Mouse (Mus musculus): ENCODE data around the gene Znhit1. TPM values are rescaled to one million over a fixed set of nuclear protein-coding genes. Genes with fewer than 3 reads are reported as not detected.
"Not testable (repeated sequence)": the region's sequence is repeated elsewhere in the genome, so short reads cannot be mapped to it uniquely, and the experiment has no call there.

The Znhit1 gene
- polyA plus RNA-seq, 1 experiment, result 308 TPM

DNA sequence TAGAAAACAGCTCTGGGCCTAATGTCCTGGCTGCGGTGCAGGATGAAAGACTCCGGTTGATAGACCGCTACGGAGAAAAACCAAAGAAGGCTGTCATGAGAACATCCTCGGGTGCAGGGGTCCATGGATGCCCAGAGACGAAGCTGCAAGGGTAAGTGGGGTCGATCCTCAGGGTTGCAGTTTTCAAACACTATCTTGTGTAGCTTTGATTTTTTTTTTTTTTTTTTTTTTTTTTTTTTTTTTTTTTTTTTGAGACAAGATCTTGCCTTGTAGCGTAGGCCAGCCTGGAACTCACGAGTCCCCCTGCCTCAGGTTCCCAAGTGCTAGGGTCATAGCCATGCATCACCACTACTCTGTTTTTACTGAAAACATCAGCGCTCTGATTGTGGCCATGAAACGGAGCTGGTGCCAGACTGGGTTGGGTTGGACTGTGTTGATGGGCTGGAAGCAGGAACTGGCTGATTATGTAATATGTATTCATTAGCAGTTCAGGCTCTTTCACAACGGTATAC lies 34.3 kb downstream of the Znhit1 start:
- peaks cover 3% of the 10 kb centered on the region for H3K4me1 ChIP-seq (ENCODE audit: control insufficient read depth, insufficient read depth, low read length)
- H3K27ac ChIP-seq (ENCODE audit: control insufficient read depth, insufficient read depth, low read depth, low read length), result peak overlapping the region; percentile 95

GRCm38 (mm10) chr5:136953015-136953414 lies 34.8 kb downstream of the Znhit1 start, which contains the start of gene Fis1:
TSS of gene Fis1 (plus strand) at chr5:136953275.
- H3K27ac ChIP-seq (ENCODE audit: control insufficient read depth, insufficient read depth, low read depth, low read length), result peak within 1 kb of the TSS; percentile 95
- TF ChIP-seq POLR2A (IDR thresholded peaks at IDR 0.05; ENCODE audit: control insufficient read depth, low read depth, low read length) (peak; percentile 69), CTCF (IDR thresholded peaks at IDR 0.05; ENCODE audit: control insufficient read depth, insufficient read depth, insufficient replicate concordance, low read depth, low read length) (no peak)

More for the DNA sequence above, 34.3 kb downstream of the Znhit1 start:
- no peak for TF ChIP-seq CTCF (IDR thresholded peaks at IDR 0.05; ENCODE audit: control insufficient read depth, insufficient read depth, insufficient replicate concordance, low read depth, low read length)
- no peak for TF ChIP-seq POLR2A (IDR thresholded peaks at IDR 0.05; ENCODE audit: control insufficient read depth, low read depth, low read length)
- H3K27me3 ChIP-seq (ENCODE audit: control insufficient read depth, insufficient read depth, low read length), result no peaks in the 10 kb centered on the region
- no peaks in the 10 kb centered on the region for H3K36me3 ChIP-seq (ENCODE audit: control insufficient read depth, insufficient read depth, low read length)
- H3K4me3 ChIP-seq (ENCODE audit: control insufficient read depth, low read depth, low read length), result peak overlapping the region; percentile 94

DNA sequence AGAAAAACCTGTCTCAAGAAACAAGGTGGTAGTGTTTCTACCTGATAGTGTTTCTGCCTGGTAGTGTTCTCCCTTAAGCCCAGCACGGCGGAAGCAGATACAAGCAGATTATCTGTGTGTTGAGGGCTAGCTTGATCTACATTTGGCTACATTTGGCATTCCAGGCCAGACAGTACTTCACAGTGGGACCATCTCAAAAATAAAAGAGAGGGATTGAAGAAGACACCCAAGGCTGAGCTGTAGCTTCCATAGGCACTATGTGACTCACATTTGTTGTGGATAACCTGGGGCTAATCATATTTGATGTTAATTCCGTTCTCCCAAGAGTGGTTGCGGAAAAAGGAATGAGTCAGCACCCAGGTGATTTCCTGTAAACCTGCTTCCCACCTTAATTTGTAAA lies 35.7 kb downstream of the Znhit1 start:
- Histone ChIP-seq H3K4me3 (ENCODE audit: control insufficient read depth, low read depth, low read length) (no peak overlapping the region), H3K27me3 (ENCODE audit: control insufficient read depth, insufficient read depth, low read length) (no peaks in the 10 kb centered on the region), H3K4me1 (ENCODE audit: control insufficient read depth, insufficient read depth, low read length) (peaks cover 3% of the 10 kb centered on the region), H3K36me3 (ENCODE audit: control insufficient read depth, insufficient read depth, low read length) (no peaks in the 10 kb centered on the region), H3K27ac (ENCODE audit: control insufficient read depth, insufficient read depth, low read depth, low read length) (no peak overlapping the region)
- TF ChIP-seq POLR2A (IDR thresholded peaks at IDR 0.05; ENCODE audit: control insufficient read depth, low read depth, low read length), result no peak

More at GRCm38 (mm10) chr5:136953015-136953414, 34.8 kb downstream of the Znhit1 start, which contains the start of gene Fis1:
- Histone ChIP-seq H3K36me3 (ENCODE audit: control insufficient read depth, insufficient read depth, low read length) (no peaks in the 10 kb centered on the region), H3K4me1 (ENCODE audit: control insufficient read depth, insufficient read depth, low read length) (peaks cover 3% of the 10 kb centered on the region), H3K27me3 (ENCODE audit: control insufficient read depth, insufficient read depth, low read length) (no peaks in the 10 kb centered on the region), H3K4me3 (ENCODE audit: control insufficient read depth, low read depth, low read length) (peak within 1 kb of the TSS; percentile 94)

DNA sequence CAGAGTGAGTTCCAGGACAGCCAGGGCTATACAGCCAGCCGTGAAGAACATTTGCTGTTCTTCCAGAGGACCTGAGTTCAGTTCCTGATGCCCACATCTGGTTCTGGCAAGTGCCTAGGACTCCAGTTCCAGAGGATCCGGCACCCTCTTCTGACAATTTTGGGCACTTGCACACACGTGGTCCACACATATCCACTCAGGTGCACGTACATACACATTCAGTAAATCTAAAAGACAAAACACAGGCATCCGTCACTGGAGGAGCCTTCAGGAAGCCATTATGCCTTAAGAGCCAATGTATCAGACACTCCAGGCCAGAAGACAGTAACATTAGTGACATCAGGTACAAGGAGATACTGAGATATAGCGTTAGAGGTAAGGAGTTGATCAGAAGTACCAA lies 37.3 kb downstream of the Znhit1 start:
- TF ChIP-seq CTCF (IDR thresholded peaks at IDR 0.05; ENCODE audit: control insufficient read depth, insufficient read depth, insufficient replicate concordance, low read depth, low read length), result no peak
- no peak for TF ChIP-seq POLR2A (IDR thresholded peaks at IDR 0.05; ENCODE audit: control insufficient read depth, low read depth, low read length)

DNA sequence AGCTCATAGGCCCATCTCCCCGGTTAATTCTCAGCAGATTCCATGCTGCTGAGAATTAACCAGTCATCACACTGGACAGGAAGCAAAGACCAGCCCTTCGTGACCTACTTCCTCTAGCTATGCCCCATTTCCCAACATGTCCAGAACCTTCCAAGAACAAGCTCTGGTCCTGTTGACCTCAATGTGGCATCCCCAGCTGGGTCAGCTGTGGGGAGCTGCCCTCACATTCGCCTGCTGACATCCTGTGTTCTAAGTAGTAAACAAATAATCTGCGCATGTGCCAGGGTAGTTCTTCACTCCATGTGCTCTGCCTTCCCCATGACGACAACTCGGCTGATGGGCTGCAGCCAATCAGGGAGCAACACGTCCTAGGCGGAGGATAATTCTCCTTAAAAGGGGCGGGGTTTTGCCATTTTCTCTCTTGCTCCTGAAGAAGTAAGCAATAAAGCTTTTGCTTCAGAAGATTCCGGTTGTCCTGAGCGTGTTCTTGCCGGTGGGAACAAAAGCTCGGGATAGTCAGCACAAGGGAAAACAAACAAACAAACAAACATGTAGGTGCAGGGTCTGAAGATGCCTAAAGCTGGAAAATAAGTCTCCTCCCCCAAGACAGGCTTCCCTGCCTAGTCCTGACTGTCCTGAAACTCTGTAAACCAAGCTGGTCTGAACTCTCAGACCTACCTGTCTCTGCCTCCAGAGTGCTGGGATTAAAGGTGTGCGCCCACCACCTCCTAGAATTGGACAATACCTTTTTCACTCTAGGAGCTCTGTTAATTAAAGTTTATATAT lies 38.1 kb downstream of the Znhit1 start:
- H3K27ac ChIP-seq (ENCODE audit: control insufficient read depth, insufficient read depth, low read depth, low read length); H3K4me3 ChIP-seq (ENCODE audit: control insufficient read depth, low read depth, low read length); H3K36me3 ChIP-seq (ENCODE audit: control insufficient read depth, insufficient read depth, low read length); H3K27me3 ChIP-seq (ENCODE audit: control insufficient read depth, insufficient read depth, low read length); H3K4me1 ChIP-seq (ENCODE audit: control insufficient read depth, insufficient read depth, low read length): not testable (repeated sequence)

More for the DNA sequence above, 37.3 kb downstream of the Znhit1 start:
- no peak overlapping the region for H3K27ac ChIP-seq (ENCODE audit: control insufficient read depth, insufficient read depth, low read depth, low read length)
- no peak overlapping the region for H3K4me3 ChIP-seq (ENCODE audit: control insufficient read depth, low read depth, low read length)
- H3K4me1 ChIP-seq (ENCODE audit: control insufficient read depth, insufficient read depth, low read length), result peaks cover 3% of the 10 kb centered on the region
- H3K36me3 ChIP-seq (ENCODE audit: control insufficient read depth, insufficient read depth, low read length), result no peaks in the 10 kb centered on the region
- no peaks in the 10 kb centered on the region for H3K27me3 ChIP-seq (ENCODE audit: control insufficient read depth, insufficient read depth, low read length)

DNA sequence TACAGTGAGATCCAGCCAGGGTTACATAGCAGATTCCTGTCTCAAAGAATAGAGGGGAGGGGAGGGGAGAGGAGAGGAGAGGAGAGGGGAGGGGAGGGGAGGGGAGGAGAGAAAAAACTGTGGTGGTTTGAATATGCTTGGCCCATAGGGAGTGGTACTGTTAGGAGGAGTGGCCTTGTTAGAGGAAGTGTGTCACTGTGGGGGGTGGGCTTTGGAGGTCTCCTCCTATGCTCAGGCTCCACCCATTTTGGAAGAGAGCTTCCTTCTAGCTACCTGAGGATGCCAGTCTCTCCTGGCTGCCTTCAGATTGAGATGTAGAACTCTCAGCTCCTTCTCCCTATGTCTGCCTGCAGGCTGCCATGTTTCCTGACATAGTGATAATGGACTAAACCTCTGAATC lies 39.9 kb downstream of the Znhit1 start:
- H3K27me3 ChIP-seq (ENCODE audit: control insufficient read depth, insufficient read depth, low read length), result no peaks in the 10 kb centered on the region
- TF ChIP-seq CTCF (IDR thresholded peaks at IDR 0.05; ENCODE audit: control insufficient read depth, insufficient read depth, insufficient replicate concordance, low read depth, low read length), result no peak
- no peak for TF ChIP-seq POLR2A (IDR thresholded peaks at IDR 0.05; ENCODE audit: control insufficient read depth, low read depth, low read length)
- no peaks in the 10 kb centered on the region for H3K36me3 ChIP-seq (ENCODE audit: control insufficient read depth, insufficient read depth, low read length)

GRCm38 (mm10) chr5:136945084-136945483 lies 42.7 kb downstream of the Znhit1 start:
- no peak for TF ChIP-seq CTCF (IDR thresholded peaks at IDR 0.05; ENCODE audit: control insufficient read depth, insufficient read depth, insufficient replicate concordance, low read depth, low read length)
- no peak for TF ChIP-seq POLR2A (IDR thresholded peaks at IDR 0.05; ENCODE audit: control insufficient read depth, low read depth, low read length)
- Histone ChIP-seq H3K4me3 (ENCODE audit: control insufficient read depth, low read depth, low read length) (no peak overlapping the region), H3K36me3 (ENCODE audit: control insufficient read depth, insufficient read depth, low read length) (no peaks in the 10 kb centered on the region; the same call in 1 of the 2 replicates), H3K4me1 (ENCODE audit: control insufficient read depth, insufficient read depth, low read length) (peaks cover 2% of the 10 kb centered on the region; the same call in 1 of the 2 replicates), H3K27ac (ENCODE audit: control insufficient read depth, insufficient read depth, low read depth, low read length) (no peak overlapping the region), H3K27me3 (ENCODE audit: control insufficient read depth, insufficient read depth, low read length) (no peaks in the 10 kb centered on the region)

More for the DNA sequence above, 39.9 kb downstream of the Znhit1 start:
- no peak overlapping the region for H3K4me3 ChIP-seq (ENCODE audit: control insufficient read depth, low read depth, low read length)
- peaks cover 2% of the 10 kb centered on the region; the same call in 1 of the 2 replicates for H3K4me1 ChIP-seq (ENCODE audit: control insufficient read depth, insufficient read depth, low read length)
- H3K27ac ChIP-seq (ENCODE audit: control insufficient read depth, insufficient read depth, low read depth, low read length), result no peak overlapping the region

Measured in testis, adult 2 months (tissue).